Mouse (Mus musculus) mesoderm, embryonic 11.5 days (tissue): ENCODE measurements at regions not wholly inside any gene's neighbourhood (a gene's known extent, or its start where the extent isn't known, plus 50 kb on each side); places are given as distances from the start of the nearest gene placed in this dataset.

Source experiments
- DNase-seq: peaks from one replicate; pipeline ENCODE4 v3.0.0-alpha.2; 2012; ENCODE audit warnings: low read depth, low spot score

DNA sequence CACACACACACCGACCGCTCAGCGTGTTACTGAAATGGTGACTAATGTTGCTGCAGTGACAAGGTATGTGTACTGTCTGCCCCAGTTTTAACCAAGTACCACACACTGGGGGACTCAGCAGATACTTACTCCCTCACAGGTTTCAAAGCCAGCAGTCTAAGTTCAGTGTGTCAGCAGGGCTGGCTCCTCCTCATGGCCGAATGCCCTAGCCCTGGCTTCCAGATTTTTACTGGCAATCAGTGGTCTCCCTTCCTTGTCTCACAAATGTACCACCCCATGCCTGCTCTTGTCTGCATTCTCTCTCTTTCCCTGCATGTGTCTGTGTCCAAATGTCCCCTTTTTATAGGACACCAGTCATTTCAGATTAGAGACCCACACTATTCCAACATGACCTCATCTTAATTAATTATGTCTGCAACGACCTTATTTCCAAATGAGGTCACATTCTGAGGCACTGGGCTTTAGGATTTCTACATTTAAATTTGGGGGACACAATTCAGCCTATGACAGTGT, 114.7 kb downstream of the Uri1 start:
- DNase-seq: no peak

- no peak for DNase-seq
Measured at GRCm38 (mm10) chr7:37893885-37894284, 120.4 kb upstream of the Zfp536 start.

DNA sequence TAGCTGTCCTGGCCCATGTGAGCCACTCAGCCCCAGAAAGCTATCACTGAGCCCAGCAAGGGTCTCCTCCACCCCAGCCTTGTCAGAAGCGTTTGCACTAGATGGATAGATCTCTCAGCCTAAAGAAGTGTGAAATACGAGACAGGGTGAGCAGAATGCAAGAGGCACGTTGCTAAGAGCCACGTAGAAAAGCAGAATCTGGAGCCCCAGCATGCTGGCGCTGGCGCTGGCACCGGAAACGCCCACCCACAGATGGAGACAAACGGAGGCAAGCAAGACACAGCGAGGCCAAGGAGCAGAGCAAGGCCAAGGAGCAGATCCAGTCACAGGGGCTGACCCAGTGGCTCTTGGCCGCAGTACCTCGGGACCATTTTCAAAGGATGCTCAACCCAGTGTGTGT, 100.9 kb upstream of the Zfp536 start:
- no peak for DNase-seq

DNA sequence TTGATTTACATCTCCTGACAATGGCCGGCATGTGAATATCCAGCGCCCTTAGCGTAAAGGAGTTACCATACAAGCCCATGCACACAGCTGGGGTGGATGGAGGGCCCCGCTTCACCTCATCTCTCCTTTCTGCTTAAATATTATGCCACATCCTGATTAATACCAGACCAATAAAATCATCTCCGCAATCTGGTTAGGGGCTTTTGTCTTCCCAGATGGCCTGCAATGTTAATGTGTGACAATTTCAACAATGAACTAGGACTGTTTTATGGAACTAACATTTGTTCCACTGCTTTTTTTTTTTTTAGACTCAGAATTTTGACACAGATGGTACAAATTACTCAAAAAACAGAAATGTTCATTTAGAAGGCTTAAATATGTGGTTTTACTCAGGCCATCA, 97.5 kb upstream of the Zfp536 start:
- DNase-seq: peak; percentile 8

DNA sequence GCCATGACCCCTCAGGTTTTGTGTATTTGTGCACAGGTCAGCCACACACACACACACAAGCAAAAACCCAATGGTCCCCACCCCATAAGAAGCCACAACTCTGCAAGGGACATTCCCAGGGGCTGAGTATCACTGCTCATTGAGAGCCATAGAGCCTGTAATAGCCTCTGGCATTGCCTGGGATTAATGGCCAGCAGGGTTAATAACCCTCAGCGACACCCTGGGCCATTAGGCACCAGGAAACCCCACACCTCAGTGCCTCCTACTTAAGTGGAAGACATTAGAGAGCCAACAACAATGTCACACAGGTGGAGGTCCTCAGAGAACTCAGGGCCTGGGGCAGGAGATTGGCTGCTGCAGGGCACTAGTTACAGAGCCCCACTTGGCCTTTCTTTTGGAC, 93.0 kb upstream of the Zfp536 start:
- no peak for DNase-seq

DNA sequence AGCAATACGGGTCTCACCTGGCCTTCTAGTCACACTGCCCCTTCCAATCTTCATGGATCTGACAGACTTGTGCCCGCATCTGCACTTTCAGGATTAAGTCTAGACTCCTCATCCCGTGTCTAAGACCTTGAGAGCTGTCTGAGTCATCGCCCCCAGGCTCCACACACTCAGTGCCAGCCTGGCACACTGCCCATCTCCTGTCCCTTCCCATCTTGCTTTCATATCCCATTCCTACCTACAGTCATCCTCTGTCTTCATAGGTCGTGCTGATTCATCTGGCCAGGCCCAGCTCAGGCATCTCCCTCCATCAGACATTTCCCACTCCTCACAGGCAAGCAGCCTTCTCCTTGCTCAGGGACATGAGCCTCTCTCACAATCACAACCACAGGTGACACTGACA, 78.0 kb upstream of the Zfp536 start:
- no peak for DNase-seq

- no peak for DNase-seq
Measured at GRCm38 (mm10) chr7:37845201-37845600, 71.8 kb upstream of the Zfp536 start.

- DNase-seq: peak; percentile 69
Measured at GRCm38 (mm10) chr7:37842000-37842513, 68.6 kb upstream of the Zfp536 start.

- no peak for DNase-seq
Measured at GRCm38 (mm10) chr7:37841549-37841948, 68.1 kb upstream of the Zfp536 start.

GRCm38 (mm10) chr7:37837883-37838282, 64.4 kb upstream of the Zfp536 start:
- DNase-seq: no peak

DNA sequence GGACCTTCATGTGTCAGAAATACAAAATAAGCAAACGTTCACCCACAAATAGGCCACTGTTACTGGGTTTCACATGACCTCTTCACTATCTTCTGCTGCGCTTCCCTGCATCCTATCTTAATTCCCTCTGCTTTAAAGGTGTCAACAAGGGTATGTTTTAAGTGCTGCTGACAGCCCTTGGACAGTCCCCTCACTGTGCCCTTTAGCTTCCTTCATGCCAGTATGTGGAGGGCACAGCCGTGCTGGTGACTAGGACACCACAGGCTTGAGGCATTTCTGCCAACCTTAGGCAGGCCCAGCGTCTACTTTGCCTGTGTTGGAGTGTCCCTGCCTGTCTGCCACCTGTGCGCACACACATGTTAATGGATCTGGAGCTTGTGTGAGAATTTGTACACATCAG, 63.9 kb upstream of the Zfp536 start:
- DNase-seq: no peak

DNA sequence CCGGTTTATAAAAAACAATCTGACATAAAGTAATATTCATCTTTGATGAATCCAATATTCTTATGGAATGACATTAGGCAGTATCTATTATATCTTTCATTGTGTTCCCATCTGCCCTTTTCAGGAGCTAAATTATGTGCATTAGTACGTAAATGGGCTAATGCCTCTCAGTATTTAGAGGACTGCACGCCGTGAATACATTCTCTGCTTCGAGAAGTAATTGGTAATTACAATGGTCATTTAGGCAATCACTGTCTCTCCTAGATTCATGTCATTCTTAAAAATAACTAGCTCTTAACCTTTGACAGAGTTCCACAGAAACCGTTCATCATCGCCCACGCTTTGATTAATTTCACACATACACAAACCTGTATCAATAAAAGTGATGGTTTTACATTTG, 60.0 kb upstream of the Zfp536 start:
- DNase-seq: no peak

DNA sequence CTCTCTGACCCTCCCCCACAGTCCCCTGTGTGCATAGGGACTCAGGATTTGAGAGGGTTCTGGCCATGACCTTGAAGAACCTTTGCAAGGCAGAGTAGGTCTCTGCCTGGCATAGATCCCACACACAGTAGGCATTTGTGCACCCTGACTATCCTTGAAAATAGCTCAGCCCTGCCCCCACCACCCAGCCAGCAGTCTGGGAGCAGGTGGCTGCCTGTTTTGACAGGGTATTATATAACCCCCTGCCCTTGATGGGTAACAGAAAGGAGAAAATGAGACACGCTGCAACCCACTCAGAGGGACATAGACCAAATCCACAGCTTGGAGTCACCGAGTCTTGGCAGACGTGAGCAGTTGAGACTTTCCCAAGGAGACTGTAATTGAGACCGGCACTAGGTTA, 58.9 kb upstream of the Zfp536 start:
- no peak for DNase-seq

- DNase-seq: no peak
Measured at GRCm38 (mm10) chr7:37825766-37826165, 52.3 kb upstream of the Zfp536 start.
